Mouse (Mus musculus) CH12F3 (cell line): Measurements from ENCODE around the gene Cog4.
"Not testable (repeated sequence)": the region's sequence is repeated elsewhere in the genome, so short reads cannot be mapped to it uniquely, and the experiment has no call there.

Source experiments
- in situ Hi-C: fragments of 300-500 bp; cut with MboI; formaldehyde crosslinking; loops from 2 replicates; pipeline ENCODE4 v1.14.3; 2020; ENCODE audit warnings: low sequenced_read_pairs

Cog4 gene

DNA sequence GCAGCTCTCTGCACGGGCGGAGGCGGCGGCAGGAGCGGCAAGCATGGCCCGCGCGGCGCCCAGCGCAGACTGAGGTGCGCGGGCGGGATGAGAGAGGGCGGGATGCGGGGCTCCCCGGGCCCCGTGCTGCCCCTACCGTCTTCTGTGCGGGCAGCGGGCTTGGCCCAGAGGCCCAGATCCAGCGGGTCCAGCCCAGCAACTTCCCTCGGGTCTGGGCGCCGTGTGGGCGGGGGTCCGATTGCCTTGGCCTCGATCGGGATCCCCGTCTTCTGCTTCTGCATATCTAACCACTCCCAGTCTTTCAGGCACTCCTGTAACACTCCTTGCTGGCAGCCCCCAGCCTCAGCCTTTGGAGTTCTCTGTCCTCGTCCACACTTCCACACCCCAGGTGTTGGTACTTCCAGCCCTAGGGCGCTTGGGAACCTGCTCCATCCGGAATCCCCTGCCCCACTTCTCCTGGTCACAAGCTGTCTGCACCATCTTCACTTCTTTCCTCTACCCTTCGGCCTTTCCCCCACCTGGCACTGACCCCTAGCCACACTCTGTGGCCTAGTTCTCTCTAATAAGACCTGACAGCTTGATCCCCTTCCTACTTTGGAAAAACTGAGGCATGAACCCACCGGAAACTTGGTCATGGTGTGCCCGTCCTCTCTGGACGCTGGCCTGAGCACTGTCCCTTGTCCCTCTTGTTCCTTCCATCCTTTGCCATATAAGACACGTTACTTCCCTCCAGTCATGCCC, 73.8 kb downstream of the Cog4 start:
- in situ Hi-C loops, result no loop called here

DNA sequence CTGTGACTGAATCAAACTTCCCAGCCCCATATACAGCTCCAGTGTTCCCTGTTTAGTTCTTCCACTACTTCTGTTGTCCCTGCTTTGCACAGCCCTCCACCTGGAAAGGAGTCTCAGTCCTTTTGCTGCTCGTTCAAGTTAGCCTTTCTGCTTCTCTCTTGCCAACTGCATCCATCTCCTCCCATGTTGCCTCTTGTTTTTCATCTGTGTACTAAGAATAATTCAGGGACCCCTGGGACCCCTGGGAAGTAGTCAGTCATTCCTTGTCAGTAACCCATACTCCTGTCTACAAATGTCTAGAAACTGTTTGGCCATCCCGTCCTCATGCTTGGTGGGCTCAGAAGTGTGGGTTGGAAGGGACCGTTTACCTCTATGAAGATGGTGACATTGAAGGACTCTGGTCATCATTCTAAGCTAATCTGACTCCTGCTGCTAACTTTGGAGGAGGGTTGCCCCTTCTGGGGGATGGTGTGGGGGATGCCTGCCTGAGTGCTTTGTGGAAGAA, 74.4 kb downstream of the Cog4 start:
- in situ Hi-C loops, result no loop called here

DNA sequence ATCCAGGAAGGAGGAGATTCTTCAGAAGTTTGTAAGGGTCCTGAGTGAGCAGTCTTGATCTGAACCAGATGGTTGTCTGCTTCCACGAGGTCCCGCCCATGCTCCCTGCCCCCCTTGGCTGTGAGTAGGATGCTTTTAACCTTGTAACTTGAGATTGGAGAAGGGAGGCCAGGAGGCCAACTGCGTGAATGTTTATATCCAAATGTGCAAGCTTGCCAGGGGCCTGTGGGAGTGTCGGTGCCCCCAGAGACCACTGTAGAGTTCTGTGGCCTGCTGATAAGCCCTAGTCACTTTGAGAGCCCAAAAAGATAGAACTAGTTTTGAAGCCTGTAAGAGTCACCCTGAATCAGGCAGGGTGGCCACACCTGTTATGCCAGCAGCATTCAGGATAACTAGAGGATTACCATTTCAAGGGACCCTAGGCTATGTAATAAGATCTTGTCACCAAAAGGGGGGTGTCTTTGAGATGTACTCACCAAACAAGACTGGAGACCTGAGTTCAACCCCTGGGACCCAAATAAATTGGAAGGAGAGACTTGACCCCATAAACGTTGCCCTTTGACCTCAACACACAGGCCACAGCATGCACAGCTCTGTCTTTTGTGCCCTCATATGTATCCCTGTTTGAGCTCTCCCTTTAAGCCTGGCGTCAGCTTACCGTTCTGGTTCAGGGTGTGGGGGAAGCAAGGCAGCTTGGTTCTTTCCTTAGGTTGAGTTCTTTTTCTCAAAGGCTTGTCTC, 75.3 kb downstream of the Cog4 start:
- in situ Hi-C loops, result no loop called here

DNA sequence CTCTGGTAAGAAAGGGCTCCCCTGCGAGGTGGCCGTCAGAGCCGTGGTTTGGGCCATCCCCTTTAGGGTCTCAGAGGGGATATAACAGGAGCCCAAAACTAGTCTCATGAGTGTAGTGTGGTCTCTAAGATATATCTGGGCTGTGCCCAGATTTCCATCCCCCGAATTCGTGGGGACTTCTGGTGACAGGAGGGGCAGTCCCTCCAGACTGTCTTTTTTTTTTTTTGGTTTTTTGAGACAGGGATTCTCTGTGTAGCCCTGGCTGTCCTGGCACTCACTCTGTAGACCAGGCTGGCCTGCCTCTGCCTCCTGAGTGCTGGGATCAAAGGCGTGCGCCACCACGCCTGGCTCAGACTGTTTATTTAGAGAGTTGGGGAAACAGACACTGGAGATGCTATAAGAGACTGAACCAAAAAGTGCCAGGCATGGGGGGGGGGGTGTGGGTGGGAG, 79.3 kb downstream of the Cog4 start:
- in situ Hi-C loops, result no loop called here

DNA sequence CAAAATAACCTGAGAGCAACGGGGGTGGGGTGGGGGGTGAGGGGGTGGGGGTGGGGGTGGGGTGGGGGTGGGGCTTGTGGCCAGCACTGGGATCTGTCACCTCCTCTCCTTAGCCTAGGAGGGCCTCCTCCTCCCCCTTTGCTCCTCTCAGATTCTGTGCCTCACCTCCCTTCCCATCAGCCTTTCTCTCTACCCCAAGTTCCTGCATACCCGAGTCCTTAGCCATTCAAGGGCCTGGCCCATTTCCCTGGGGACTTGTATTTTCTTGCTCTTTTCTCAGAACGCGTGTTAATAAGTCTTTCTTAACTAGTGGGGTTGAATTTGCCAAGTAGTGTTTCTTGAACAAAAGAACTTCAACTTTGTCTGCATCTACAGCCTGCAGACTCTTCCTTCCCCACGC, 80.3 kb downstream of the Cog4 start:
- in situ Hi-C loops, result no loop called here

DNA sequence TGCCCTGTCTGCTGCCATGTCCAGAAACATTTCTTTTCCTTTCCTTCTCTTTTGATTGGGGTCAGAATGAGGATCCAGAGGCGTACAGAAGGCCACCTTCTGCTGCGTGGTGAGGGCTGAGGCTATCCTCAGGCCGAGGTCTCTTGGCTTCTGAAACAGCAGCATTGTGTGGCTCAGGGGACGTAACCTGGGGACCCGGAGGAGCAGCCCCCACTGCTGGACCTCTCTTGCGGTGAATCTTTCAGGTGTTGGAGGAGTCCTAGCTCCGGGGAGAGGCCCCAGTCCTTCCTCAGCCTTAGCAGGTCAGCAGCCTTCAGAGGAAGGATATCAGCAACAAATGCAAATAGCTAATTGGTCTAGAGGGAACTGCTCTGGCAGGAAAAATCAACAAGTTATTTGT, 82.0 kb downstream of the Cog4 start:
- in situ Hi-C loops, result no loop called here

DNA sequence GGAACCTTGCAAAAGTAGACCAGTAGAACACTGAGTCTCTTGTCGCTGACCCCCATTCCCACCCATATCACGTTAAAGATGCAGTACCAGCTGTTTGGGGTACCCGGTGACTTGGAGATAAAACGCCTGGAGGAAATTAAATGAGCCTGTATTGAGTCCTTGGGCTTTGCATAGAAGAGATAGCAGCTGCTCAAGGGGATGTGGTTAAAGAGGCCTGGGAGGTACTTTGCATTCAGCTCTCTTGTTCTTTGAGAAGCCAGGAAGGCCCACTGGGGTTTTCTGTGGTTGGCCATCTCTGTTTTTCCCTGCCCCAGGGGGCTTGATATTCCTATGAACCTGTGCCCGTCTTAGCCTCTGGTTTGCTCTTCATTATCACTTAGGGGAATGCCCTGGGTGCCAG, 82.7 kb downstream of the Cog4 start:
- in situ Hi-C loops, result no loop called here

DNA sequence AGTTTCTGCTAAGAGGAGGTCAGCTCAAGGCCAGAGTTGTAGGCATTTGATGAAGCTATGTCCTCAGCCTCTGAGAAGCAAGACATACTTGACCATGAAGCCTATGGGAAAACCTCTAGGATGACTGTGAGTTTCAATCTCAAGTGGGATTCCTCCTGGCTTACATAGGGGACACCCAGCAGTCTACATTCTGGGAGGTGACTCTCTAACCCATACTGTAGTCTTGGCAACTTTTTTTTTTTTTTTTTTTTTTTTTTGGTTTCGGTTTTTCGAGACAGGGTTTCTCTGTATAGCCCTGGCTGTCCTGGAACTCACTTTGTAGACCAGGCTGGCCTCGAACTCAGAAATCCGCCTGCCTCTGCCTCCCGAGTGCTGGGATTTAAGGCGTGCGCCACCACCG, 83.3 kb downstream of the Cog4 start:
- in situ Hi-C loops, result not testable (repeated sequence)

DNA sequence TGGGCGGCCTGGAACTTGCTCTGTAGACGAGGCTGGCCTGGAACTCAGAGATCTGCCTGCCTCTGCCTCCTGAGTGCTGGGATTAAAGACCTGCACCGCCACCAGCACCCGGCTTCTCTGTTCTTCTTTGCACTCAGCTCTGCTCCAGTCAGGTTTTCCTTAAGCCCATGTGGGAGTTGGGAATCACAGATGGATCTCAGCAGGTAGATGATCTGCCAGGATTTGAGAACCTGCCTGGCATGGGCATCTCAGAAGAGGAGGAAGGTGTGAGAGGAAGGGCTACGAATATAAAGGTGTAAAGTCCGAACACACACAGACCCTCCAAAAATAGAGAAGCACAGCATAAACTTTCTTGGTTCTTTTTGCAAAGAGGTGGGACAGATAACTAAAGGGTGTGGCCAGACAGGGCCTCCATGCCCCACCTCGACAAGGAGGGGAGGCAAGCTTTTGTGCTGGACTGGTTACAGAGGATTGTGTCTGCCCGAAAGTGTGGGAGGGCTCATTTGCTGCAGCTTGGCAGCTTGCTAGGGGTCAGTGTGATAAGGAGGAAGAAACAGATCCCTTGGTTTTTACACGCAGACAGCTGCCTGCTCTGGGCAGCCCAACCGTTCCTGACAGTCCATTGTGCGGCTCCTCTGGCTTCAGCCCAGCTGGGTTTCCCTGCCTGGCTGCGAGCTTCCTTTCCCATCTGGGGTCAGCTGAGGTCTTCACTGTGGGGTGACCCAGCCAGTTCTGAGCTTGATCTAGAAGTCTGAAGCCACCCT, 85.0 kb downstream of the Cog4 start:
- in situ Hi-C loops, result no loop called here
